Comparison of ENCODE assay signal across 23 mouse cellular contexts in the genomic region with DNA sequence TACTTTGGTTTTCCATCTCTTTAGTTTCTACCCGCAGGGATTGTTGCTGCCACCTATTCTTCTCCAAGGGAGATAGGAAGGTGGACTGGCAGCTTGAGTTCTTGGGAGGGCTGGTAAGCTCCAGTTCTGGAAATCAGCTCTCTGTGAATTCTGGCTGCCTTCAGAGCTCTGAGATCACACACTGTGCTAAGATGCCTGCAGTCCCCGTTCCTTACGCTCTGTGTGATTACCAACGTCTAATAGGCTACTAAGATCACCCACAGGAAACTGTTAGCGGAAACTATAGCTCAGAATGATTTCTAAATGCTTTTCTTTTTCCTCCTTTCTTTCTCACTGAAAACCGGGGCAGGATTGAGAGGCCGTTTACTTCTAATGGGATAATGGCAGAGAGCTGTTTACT.
A peak's percentile ranks its signal among the peaks of the same experiment; 100 is the strongest.
DNase-seq lines count a peak whose midpoint lies in the region; ATAC-seq and TF ChIP-seq lines count a peak whose summit lies in the region.
"Had no signal": no experiment of that assay in that cellular context is flagged by ENCODE, and none has a peak within 500 bp of the region (broad histone marks: within the 10 kb centered on the region; RNA-seq: fewer than 3 reads in every experiment).

No protein-coding gene starts in this region.

- H3K4me3 ChIP-seq in embryonic facial prominence, embryonic 11.5 days (ENCODE audit: low read depth, low read length), result no peak overlapping the region
- H3K4me3 ChIP-seq in embryonic facial prominence, embryonic 10.5 days, result no peak overlapping the region
- H3K4me3 ChIP-seq in lung, embryonic 14.5 days (ENCODE audit: low read depth, low read length), result no peak overlapping the region
- no peak overlapping the region for H3K4me3 ChIP-seq in forebrain, embryonic 12.5 days (replicated peaks)
- H3K4me3 ChIP-seq in forebrain, postnatal 0 days (ENCODE audit: low read depth, low read length), result no peak overlapping the region
- H3K4me3 ChIP-seq: embryonic facial prominence, embryonic 15.5 days; limb, embryonic 13.5 days; liver, embryonic 15.5 days; megakaryocyte, embryonic 14.5 days; stomach, embryonic 15.5 days had no signal

- H3K27ac ChIP-seq in embryonic facial prominence, embryonic 11.5 days (replicated peaks; ENCODE audit: low read depth, low read length), result no peak overlapping the region
- H3K27ac ChIP-seq in embryonic facial prominence, embryonic 10.5 days (replicated peaks), result no peak overlapping the region
- no peak overlapping the region for H3K27ac ChIP-seq in lung, embryonic 14.5 days (ENCODE audit: low read depth)
- no peak overlapping the region for H3K27ac ChIP-seq in forebrain, embryonic 12.5 days
- no peak overlapping the region for H3K27ac ChIP-seq in forebrain, postnatal 0 days (ENCODE audit: low read depth, low read length)
- H3K27ac ChIP-seq: embryonic facial prominence, embryonic 15.5 days; limb, embryonic 13.5 days; liver, embryonic 15.5 days; stomach, embryonic 15.5 days had no signal

- H3K4me2 ChIP-seq in embryonic facial prominence, embryonic 11.5 days (ENCODE audit: low read depth, low read length), result no peak overlapping the region
- H3K4me2 ChIP-seq in lung, embryonic 14.5 days, result no peak overlapping the region
- H3K4me2 ChIP-seq in forebrain, embryonic 12.5 days, result peak overlapping the region; percentile 13
- H3K4me2 ChIP-seq in forebrain, postnatal 0 days (ENCODE audit: low read depth), result no peak overlapping the region
- H3K4me2 ChIP-seq: embryonic facial prominence, embryonic 15.5 days; limb, embryonic 13.5 days; liver, embryonic 15.5 days; stomach, embryonic 15.5 days had no signal

- H3K36me3 ChIP-seq in embryonic facial prominence, embryonic 11.5 days (replicated peaks; ENCODE audit: control insufficient read depth, insufficient read depth, low read depth, low read length), result no peaks in the 10 kb centered on the region
- no peaks in the 10 kb centered on the region for H3K36me3 ChIP-seq in embryonic facial prominence, embryonic 10.5 days (replicated peaks)
- H3K36me3 ChIP-seq in lung, embryonic 14.5 days (ENCODE audit: insufficient read depth), result no peaks in the 10 kb centered on the region
- H3K36me3 ChIP-seq in forebrain, embryonic 12.5 days (replicated peaks), result no peaks in the 10 kb centered on the region
- no peaks in the 10 kb centered on the region for H3K36me3 ChIP-seq in forebrain, postnatal 0 days (ENCODE audit: insufficient read depth)
- H3K36me3 ChIP-seq: embryonic facial prominence, embryonic 15.5 days; limb, embryonic 13.5 days; liver, embryonic 15.5 days; stomach, embryonic 15.5 days had no signal

- DNase-seq in embryonic facial prominence, embryonic 11.5 days (ENCODE audit: low spot score), result peak; percentile 1
- DNase-seq in embryonic facial prominence, embryonic 10.5 days (ENCODE audit: low spot score), result no peak
- DNase-seq in lung, embryonic 14.5 days, result peak; percentile 5
- no peak for DNase-seq in lung, postnatal 36 days
- peak; percentile 27 for DNase-seq in forebrain, postnatal 0 days
- DNase-seq in kidney, adult 9 months, result no peak
- DNase-seq: adrenal gland, postnatal 14 days; gastrocnemius, postnatal 10 days; heart, adult 18-20 months; heart, postnatal 36 days; kidney, adult 2 months; kidney, postnatal 36 days; layer of hippocampus, adult 9-11 months; lung, postnatal 10 days; thymus, adult 2 months had no signal

- H3K9me3 ChIP-seq in embryonic facial prominence, embryonic 11.5 days (replicated peaks; ENCODE audit: control insufficient read depth, low read length), result no peaks in the 10 kb centered on the region
- no peaks in the 10 kb centered on the region for H3K9me3 ChIP-seq in embryonic facial prominence, embryonic 10.5 days
- no peaks in the 10 kb centered on the region for H3K9me3 ChIP-seq in lung, embryonic 14.5 days (ENCODE audit: low read depth, low read length)
- no peaks in the 10 kb centered on the region for H3K9me3 ChIP-seq in forebrain, embryonic 12.5 days
- H3K9me3 ChIP-seq in forebrain, postnatal 0 days (ENCODE audit: low read length), result no peaks in the 10 kb centered on the region
- H3K9me3 ChIP-seq: embryonic facial prominence, embryonic 15.5 days; limb, embryonic 13.5 days; liver, embryonic 15.5 days; stomach, embryonic 15.5 days had no signal

- H3K9ac ChIP-seq in embryonic facial prominence, embryonic 11.5 days (replicated peaks; ENCODE audit: low read length), result no peak overlapping the region
- H3K9ac ChIP-seq in lung, embryonic 14.5 days, result no peak overlapping the region
- no peak overlapping the region for H3K9ac ChIP-seq in forebrain, embryonic 12.5 days
- H3K9ac ChIP-seq in forebrain, postnatal 0 days, result no peak overlapping the region
- H3K9ac ChIP-seq: embryonic facial prominence, embryonic 15.5 days; limb, embryonic 13.5 days; liver, embryonic 15.5 days; stomach, embryonic 15.5 days had no signal

- 36% methylated on average over 7 of the region's 7 CpGs for WGBS in embryonic facial prominence, embryonic 11.5 days
- 45% methylated on average over 7 of the region's 7 CpGs for WGBS in embryonic facial prominence, embryonic 10.5 days
- 44% methylated on average over 7 of the region's 7 CpGs for WGBS in lung, embryonic 14.5 days
- 6% methylated on average over 7 of the region's 7 CpGs for WGBS in forebrain, embryonic 12.5 days
- WGBS in forebrain, postnatal 0 days, result 6% methylated on average over 7 of the region's 7 CpGs

- TF ChIP-seq CTCF in lung, embryonic 14.5 days (IDR thresholded peaks at IDR 0.05; ENCODE audit: low read depth), result no peak
- no peak for TF ChIP-seq CTCF in forebrain, postnatal 0 days (IDR thresholded peaks at IDR 0.05; ENCODE audit: low read depth)

- no peaks in the 10 kb centered on the region; the same call in 1 of the 2 replicates for H3K27me3 ChIP-seq in embryonic facial prominence, embryonic 11.5 days (ENCODE audit: control insufficient read depth, insufficient read depth, low read length)
- no peaks in the 10 kb centered on the region for H3K27me3 ChIP-seq in embryonic facial prominence, embryonic 10.5 days (replicated peaks; ENCODE audit: low read depth, poor library complexity, severe bottlenecking)
- no peaks in the 10 kb centered on the region for H3K27me3 ChIP-seq in lung, embryonic 14.5 days (ENCODE audit: insufficient read depth, low read length)
- H3K27me3 ChIP-seq in forebrain, embryonic 12.5 days, result no peaks in the 10 kb centered on the region
- H3K27me3 ChIP-seq in forebrain, postnatal 0 days (ENCODE audit: insufficient read depth, low read length), result no peaks in the 10 kb centered on the region
- H3K27me3 ChIP-seq: embryonic facial prominence, embryonic 15.5 days; limb, embryonic 13.5 days; liver, embryonic 15.5 days; megakaryocyte, embryonic 14.5 days; stomach, embryonic 15.5 days had no signal

- no peaks in the 10 kb centered on the region for H3K4me1 ChIP-seq in embryonic facial prominence, embryonic 11.5 days (ENCODE audit: control insufficient read depth, insufficient read depth, low read length)
- no peaks in the 10 kb centered on the region for H3K4me1 ChIP-seq in embryonic facial prominence, embryonic 10.5 days
- no peaks in the 10 kb centered on the region for H3K4me1 ChIP-seq in lung, embryonic 14.5 days (ENCODE audit: insufficient read depth)
- H3K4me1 ChIP-seq in forebrain, embryonic 12.5 days, result peaks cover 11% of the 10 kb centered on the region
- no peaks in the 10 kb centered on the region for H3K4me1 ChIP-seq in forebrain, postnatal 0 days (ENCODE audit: insufficient read depth)
- H3K4me1 ChIP-seq: embryonic facial prominence, embryonic 15.5 days; limb, embryonic 13.5 days; liver, embryonic 15.5 days; megakaryocyte, embryonic 14.5 days; stomach, embryonic 15.5 days had no signal

- no peak for ATAC-seq in embryonic facial prominence, embryonic 11.5 days (replicated peaks; ENCODE audit: insufficient number of reproducible peaks, low FRiP score, low TSS enrichment, low read depth)
- ATAC-seq in lung, embryonic 14.5 days (ENCODE audit: insufficient read depth), result no peak
- ATAC-seq in forebrain, embryonic 12.5 days (ENCODE audit: low FRiP score), result peak; percentile 63; the same call in 1 of the 2 replicates
- peak; percentile 77; the same call in 1 of the 2 replicates for ATAC-seq in forebrain, postnatal 0 days
- ATAC-seq: activated CD4-positive, CD25-positive, alpha-beta regulatory T cell, adult 4 months; Patski had no signal

Comparison
In these comparisons a context has a peak if more than half of its experiments do, and no peak if none do; other contexts are left out.
1. DNase-seq: peak in embryonic facial prominence, embryonic 11.5 days (single experiment), lung, embryonic 14.5 days (single experiment) and forebrain, postnatal 0 days (single experiment); none in embryonic facial prominence, embryonic 10.5 days (single experiment), lung, postnatal 36 days (single experiment) and kidney, adult 9 months (single experiment).
2. ATAC-seq: peak in forebrain, embryonic 12.5 days (single experiment) and forebrain, postnatal 0 days (single experiment); none in embryonic facial prominence, embryonic 11.5 days (single experiment) and lung, embryonic 14.5 days (single experiment).